Mouse (Mus musculus): ENCODE data around the gene Nanos3. TPM values are rescaled to one million over a fixed set of nuclear protein-coding genes. Genes with fewer than 3 reads are reported as not detected.

Nanos3 gene
- total RNA-seq, 2 experiments from 2014 or later = not detected

- DNase-seq = peak; percentile 86
Observed at GRCm38 (mm10) chr8:84201545-84202245, 16.7 kb upstream of the Nanos3 start.

- DNase-seq = peak; percentile 89
Observed at GRCm38 (mm10) chr8:84200652-84201544, 15.9 kb upstream of the Nanos3 start.

GRCm38 (mm10) chr8:84200126-84200555 lies 15.1 kb upstream of the Nanos3 start:
- DNase-seq = peak; percentile 55

GRCm38 (mm10) chr8:84199348-84200125 lies 14.5 kb upstream of the Nanos3 start:
- no peak for DNase-seq

GRCm38 (mm10) chr8:84198871-84199270 lies 13.9 kb upstream of the Nanos3 start:
- DNase-seq = no peak

GRCm38 (mm10) chr8:84197922-84198774 lies 13.1 kb upstream of the Nanos3 start:
- peak; percentile 93 for DNase-seq

- DNase-seq = peak; percentile 86
Observed at GRCm38 (mm10) chr8:84197141-84197921, 12.3 kb upstream of the Nanos3 start.

GRCm38 (mm10) chr8:84194224-84194743 lies 9.3 kb upstream of the Nanos3 start:
- DNase-seq = no peak

- no peak for DNase-seq
Observed at GRCm38 (mm10) chr8:84193566-84193965, 8.5 kb upstream of the Nanos3 start.

- DNase-seq = no peak
Observed at GRCm38 (mm10) chr8:84193161-84193560, 8.1 kb upstream of the Nanos3 start.

GRCm38 (mm10) chr8:84192555-84192954 lies 7.5 kb upstream of the Nanos3 start:
- DNase-seq = peak; percentile 81

- peak; percentile 82 for DNase-seq
Observed at GRCm38 (mm10) chr8:84192023-84192422, 7.0 kb upstream of the Nanos3 start.

GRCm38 (mm10) chr8:84190191-84190867 lies 5.3 kb upstream of the Nanos3 start:
- DNase-seq = no peak

- DNase-seq = peak; percentile 74
Observed at GRCm38 (mm10) chr8:84189603-84190002, 4.6 kb upstream of the Nanos3 start.

GRCm38 (mm10) chr8:84188671-84189070 lies 3.7 kb upstream of the Nanos3 start:
- no peak for DNase-seq

GRCm38 (mm10) chr8:84187065-84187755 lies 2.2 kb upstream of the Nanos3 start:
- DNase-seq = no peak

- peak; percentile 70 for DNase-seq
Observed at GRCm38 (mm10) chr8:84186547-84186946, 1.5 kb upstream of the Nanos3 start.

- DNase-seq = no peak
Observed at GRCm38 (mm10) chr8:84184085-84185043, 653 bp downstream of the Nanos3 start.
